Mouse (Mus musculus) adrenal gland, adult 2 months (tissue): ENCODE measurements around the gene Nr1h4. TPM values are rescaled to one million over a fixed set of nuclear protein-coding genes. Genes with fewer than 3 reads are reported as not detected.
"Not testable (repeated sequence)": the region's sequence is repeated elsewhere in the genome, so short reads cannot be mapped to it uniquely, and the experiment has no call there.

ENCODE experiments used
- DNase-seq: peaks from one replicate; pipeline ENCODE4 v3.0.0; 2021
- long read RNA-seq: library from polyadenylated mRNA; stranded (forward); transcript quantifications from one replicate; pipeline ENCODE4 v2.0.0, GENCODE M21; 2021
- polyA plus RNA-seq: library from polyadenylated mRNA; depleted of rRNA; stranded (reverse); fragments of >200 nt; gene quantifications from 2 replicates; pipeline ENCODE4 v1.2.3, GENCODE M21; 2012; rRNA removed
- total RNA-seq, 2 experiments: library from RNA; stranded (reverse); gene quantifications; 2 replicates each; pipeline ENCODE4 v1.2.3; 2021

Gene Nr1h4
- total RNA-seq (10 to 100 TPM; 20.3 to 23.5 TPM), polyA plus RNA-seq (6.3 and 8.4 TPM in 2 replicates)
- long read RNA-seq, partial matches to known transcripts, result 1 of 18 reads
- long read RNA-seq, other reads (novel, unspliced or antisense), result 14 of 18 reads

DNA sequence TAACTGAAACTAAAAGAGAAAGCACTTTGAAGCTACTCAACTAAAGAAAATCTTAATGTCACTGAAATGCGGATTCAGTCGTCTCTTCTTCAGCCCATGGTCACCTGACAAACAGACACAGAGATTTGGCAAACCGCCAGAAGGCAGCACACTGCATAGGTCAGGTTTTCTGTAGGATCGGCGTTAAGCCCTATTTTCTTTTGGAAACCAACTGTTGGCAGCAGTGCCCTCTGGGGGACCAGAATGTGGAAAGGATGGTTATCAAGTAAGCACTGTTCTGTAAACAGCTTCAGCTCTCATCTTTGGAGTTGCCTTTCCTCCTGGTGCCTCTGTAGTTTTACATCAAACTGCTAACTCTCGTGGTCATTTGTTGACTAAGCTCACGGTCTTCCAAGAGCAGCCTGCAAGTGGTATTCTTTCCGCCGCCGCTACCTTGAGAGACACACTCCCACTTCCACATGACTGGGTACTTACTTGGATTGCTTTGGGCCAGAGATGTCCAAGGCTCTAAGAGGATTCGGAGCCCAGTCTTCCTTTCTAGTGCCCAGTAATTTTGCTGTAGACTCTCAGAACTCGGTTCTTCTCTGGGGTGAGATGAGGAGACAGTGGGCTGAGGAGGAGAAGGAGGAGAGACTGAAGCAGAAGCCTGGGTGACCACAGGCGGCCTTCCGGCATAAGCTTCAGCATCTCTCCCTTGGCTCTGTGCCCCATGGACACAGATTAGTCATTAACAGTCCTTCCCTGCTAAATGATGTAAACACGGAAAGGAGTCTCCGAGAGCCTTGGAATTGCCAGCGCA is at the start of gene Nr1h4:
Nr1h4 (minus strand) TSS at position 657 of the 799 bp plus-strand sequence.
- peak; percentile 92 for DNase-seq

DNA sequence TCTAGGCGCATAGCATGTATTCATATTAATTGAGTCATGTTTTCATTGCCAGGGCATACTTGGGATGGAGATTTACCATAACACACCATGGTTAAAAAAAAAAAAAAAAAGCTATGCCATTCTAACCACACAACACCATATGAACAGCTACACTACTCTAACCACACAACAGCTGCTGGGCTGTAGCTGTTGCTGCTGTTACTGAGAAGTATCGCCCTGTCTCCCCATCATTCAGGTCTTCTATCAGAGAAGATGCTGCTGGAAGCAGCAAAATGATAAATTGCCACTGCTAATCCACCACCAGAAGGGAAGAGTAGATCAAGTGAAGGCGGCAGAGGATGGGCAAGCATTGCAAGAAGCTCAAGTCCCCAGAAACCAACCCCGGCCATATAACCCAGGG is 45.4 kb upstream of the Nr1h4 start:
- DNase-seq, result no peak

GRCm38 (mm10) chr10:89577666-89578065 is 44.3 kb upstream of the Nr1h4 start:
- DNase-seq, result peak; percentile 45

- DNase-seq, result no peak
These were observed 40.0 kb upstream of the Nr1h4 start for GRCm38 (mm10) chr10:89573421-89573820.

DNA sequence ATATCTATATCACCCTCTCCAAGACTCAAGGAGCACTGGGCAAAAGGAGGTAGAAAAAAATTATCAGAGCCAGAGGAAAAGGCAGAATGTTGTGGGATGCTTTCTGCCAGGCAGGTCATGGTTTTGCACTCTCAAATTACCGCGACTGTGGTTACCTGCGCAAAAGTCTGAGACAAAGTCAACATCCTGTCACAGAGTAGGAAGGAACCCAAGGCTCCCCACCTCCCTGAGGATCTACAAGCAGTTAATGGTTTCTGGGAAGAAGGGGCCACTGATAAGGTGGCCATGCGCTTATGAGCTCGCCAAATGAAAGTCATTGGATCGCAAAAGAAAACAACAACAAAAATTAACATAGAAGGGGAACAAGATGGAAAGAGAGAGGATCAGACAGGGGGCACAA is 39.6 kb upstream of the Nr1h4 start:
- no peak for DNase-seq

GRCm38 (mm10) chr10:89567391-89567790 is 34.0 kb upstream of the Nr1h4 start:
- no peak for DNase-seq

GRCm38 (mm10) chr10:89565301-89566022 is 32.1 kb upstream of the Nr1h4 start:
- DNase-seq, result no peak

GRCm38 (mm10) chr10:89562113-89562512 is 28.7 kb upstream of the Nr1h4 start:
- DNase-seq, result no peak

GRCm38 (mm10) chr10:89559351-89559750 is 26.0 kb upstream of the Nr1h4 start:
- DNase-seq, result no peak

DNA sequence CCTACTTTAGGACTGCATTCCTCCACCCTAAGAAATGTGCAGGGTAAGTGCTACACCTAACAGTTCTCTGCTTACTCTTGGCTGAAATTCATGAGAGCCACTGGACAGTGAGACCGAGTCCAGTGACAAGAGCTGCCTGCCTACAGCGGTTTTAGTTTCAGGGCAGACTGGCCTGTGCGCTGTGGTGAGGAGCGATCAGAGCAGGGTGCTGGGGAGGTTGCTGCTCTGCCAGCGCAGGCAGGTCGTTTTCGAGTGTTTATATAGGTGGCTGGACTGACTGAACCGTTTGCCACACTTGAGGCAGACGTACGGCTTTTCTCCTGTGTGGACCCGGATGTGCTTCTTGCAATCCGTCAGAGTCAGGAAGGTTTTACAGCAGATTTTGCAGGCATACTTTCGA is 21.5 kb upstream of the Nr1h4 start:
- DNase-seq, result not testable (repeated sequence)

DNA sequence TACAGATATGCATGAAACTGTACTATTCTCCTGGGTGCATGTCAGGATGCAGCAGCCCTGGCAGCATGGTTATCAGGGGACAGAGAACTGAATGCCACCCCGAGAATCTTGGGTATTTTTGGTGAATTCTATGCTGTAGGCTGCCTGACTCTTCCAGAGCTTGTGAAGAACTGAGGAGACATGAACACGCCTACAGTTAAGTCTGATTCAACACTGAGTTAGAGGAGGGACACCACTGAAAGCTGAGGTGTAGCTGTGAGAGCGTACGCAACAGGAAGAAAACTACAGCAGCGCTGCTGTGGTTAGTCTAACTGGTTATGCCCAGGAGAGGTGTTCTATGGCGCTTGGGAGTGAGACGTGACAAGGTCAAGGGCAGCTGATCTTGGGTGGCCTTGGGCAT is 20.5 kb upstream of the Nr1h4 start:
- not testable (repeated sequence) for DNase-seq

DNA sequence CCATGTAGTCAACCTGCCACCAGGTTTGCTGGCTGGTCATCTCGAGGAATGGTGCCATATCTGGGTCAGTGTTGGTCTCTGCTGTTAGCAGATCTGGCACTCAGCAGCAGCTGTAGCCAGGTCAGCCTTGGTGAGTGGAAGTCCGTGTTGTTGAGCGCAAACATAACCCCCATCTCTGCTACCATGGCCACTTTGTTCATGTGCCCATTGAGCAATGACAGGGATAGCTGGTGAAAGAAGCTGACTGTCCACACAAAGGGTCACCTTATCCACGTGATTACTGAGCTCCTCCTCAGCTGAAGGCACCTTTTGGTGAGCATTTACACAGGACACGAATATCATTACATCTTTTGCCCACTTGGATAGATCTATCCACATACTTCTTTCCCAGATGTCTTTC is 19.6 kb upstream of the Nr1h4 start:
- DNase-seq, result no peak

- DNase-seq, result peak; percentile 30
These were observed 18.3 kb upstream of the Nr1h4 start for GRCm38 (mm10) chr10:89551657-89552056.

- DNase-seq, result no peak
These were observed 14.6 kb upstream of the Nr1h4 start for GRCm38 (mm10) chr10:89548028-89548427.

DNA sequence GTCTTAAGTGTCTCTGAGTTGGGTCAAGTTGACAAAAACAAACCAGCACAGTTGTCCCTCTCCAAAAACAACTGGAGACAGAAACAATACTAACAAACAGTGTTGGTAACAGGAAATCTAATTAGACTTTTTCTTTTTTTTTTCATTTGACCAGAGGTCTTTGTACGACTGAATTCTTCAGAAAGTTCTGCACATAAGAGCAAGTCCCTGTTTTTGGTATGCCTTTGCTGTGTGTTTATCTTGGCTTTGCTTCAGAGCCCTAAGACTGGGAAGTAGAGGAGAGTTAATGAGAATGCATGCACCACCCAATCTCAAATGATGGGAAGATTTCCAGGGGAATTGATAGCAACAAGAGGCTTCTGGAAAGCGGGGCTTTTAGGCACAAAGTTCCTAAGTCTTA is 13.6 kb upstream of the Nr1h4 start:
- no peak for DNase-seq

GRCm38 (mm10) chr10:89543867-89544266 is 10.5 kb upstream of the Nr1h4 start:
- DNase-seq, result no peak

GRCm38 (mm10) chr10:89542321-89542720 is 8.9 kb upstream of the Nr1h4 start:
- DNase-seq, result no peak

DNA sequence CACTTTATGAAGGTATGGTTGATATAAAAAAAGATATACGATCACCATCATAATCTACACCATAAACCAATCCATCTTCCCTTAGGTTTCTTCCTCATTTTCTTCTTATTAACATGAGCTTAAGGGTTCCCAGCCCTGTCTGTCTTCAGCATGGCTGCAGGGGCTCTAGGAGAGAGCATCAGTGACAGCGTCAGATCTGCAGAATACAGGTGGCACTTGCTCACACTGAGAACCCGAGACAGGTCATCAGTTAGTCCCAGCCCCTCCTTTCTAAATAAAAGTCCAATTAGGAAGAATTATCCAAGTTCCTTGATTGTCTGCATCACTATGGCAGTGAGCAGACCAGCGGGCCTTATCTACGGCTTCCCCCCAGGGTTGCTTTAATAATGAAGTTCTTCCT is 934 bp downstream of the Nr1h4 start:
- DNase-seq, result peak; percentile 27

- peak; percentile 51 for DNase-seq
These were observed 1.4 kb downstream of the Nr1h4 start for GRCm38 (mm10) chr10:89531976-89532375.

DNA sequence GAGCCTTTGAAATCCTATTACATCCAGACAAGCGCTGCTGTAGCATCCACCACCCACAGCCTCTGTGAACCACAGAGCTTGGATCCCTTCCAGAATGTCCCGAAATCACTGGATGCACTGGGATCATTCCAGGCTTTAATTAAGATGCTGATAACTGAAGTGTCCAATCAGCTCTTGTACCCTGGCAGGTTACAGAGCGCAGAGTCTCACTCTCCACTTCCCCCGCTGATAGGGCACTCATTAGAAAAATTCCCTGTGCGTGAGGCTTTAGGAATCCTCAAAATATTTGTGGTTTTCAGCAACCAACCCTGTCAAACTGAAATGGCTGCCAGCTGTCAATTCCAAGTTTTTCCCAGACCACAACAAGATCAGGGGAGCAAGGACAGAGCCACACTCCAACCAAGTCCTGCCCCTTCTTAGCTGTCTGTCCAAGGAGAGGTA is 2.2 kb downstream of the Nr1h4 start:
- DNase-seq, result peak; percentile 13

GRCm38 (mm10) chr10:89527054-89527453 is 6.3 kb downstream of the Nr1h4 start:
- DNase-seq, result peak; percentile 86

DNA sequence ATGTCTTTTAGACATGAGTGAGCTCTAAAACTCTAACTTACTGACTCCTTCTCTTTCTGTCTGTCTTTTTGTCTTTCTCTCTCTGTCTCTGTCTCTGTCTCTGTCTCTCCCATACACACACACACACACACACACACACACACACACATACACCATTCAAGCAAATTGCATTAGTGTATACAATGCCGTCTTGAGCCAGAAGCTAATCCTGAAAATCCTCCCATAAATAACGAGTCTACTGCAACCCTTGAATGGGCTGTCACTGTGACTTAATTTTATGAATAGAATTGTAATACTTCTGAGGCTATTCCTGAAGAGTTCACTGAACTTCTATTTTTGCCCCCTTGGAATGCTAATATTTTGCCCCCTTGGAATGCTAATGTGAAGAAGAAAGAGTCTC is 7.6 kb downstream of the Nr1h4 start:
- no peak for DNase-seq

DNA sequence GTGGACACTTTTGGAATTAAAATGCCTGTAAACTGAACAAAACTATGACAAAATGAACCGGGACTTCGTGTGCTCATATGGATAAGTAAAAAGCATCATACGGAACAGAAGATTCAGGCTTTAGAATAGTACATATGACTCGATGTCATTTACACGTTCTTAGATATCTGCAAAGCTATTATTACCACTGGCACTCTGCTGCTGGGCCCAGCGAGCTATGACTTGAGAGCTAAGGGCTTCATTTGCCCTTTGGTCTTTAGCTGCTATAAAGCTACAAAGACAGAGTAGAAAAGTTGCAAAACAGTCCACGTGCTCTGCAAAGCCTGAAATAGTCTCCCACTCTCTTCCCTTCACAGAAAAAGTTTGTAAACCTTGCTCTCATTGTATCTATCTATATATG is 10.9 kb downstream of the Nr1h4 start:
- no peak for DNase-seq
